Mouse (Mus musculus) lung, adult 2 months (tissue): ENCODE results near the gene Trim27.

Source experiments
- CTCF ChIP-seq: fragments of 200-500 bp; IDR thresholded peaks from 2 replicates; pipeline ENCODE4 v1.5.1; 2011; ENCODE audit warnings: mild to moderate bottlenecking, low read length, control low read depth; ENCODE audit not compliant: insufficient read depth
- POLR2A ChIP-seq: fragments of 200-500 bp; IDR thresholded peaks from 2 replicates; pipeline ENCODE4 v1.6.1; 2011; ENCODE audit warnings: low read depth, mild to moderate bottlenecking, control low read depth, low read length, borderline replicate concordance; ENCODE audit errors: extremely low read depth

- TF ChIP-seq CTCF, result no peak
- no peak for TF ChIP-seq POLR2A
These were observed 36.2 kb downstream of the Trim27 start for GRCm38 (mm10) chr13:21215275-21215983.
